Mouse (Mus musculus) embryonic facial prominence, embryonic 12.5 days (tissue): ENCODE measurements at regions not wholly inside any gene's neighbourhood (a gene's known extent, or its start where the extent isn't known, plus 50 kb on each side); places are given as distances from the start of the nearest gene placed in this dataset.

ENCODE experiments used
- ATAC-seq: fragments of 200-750 bp; cut with Nextera tagmentation; 2 replicates; pipeline ENCODE4 v1.8.0; 2017; ENCODE audit not compliant: insufficient number of reproducible peaks, insufficient read depth, low FRiP score, low TSS enrichment
- H3K27ac ChIP-seq: fragments of 300-500 bp; sonication (generic); 2 replicates; pipeline ENCODE4 v1.5.1; 2016; ENCODE audit warnings: mild to moderate bottlenecking
- H3K27me3 ChIP-seq: fragments of 300-500 bp; sonication (generic); 2 replicates; pipeline ENCODE4 v1.6.1; 2016; ENCODE audit warnings: mild to moderate bottlenecking, moderate library complexity
- H3K36me3 ChIP-seq: fragments of 300-500 bp; sonication (generic); 2 replicates; pipeline ENCODE4 v1.6.1; 2016; ENCODE audit warnings: mild to moderate bottlenecking
- H3K4me1 ChIP-seq: fragments of 300-500 bp; sonication (generic); 2 replicates; pipeline ENCODE4 v1.6.1; 2016
- H3K4me2 ChIP-seq: fragments of 300-500 bp; sonication (generic); replicated peaks from 2 replicates; pipeline ENCODE4 v1.6.1; 2016; ENCODE audit warnings: mild to moderate bottlenecking, moderate library complexity
- H3K4me3 ChIP-seq: fragments of 300-500 bp; sonication (generic); 2 replicates; pipeline ENCODE4 v1.5.1; 2016; ENCODE audit warnings: mild to moderate bottlenecking
- H3K9ac ChIP-seq: fragments of 300-500 bp; sonication (generic); 2 replicates; pipeline ENCODE4 v1.6.1; 2016; ENCODE audit warnings: mild to moderate bottlenecking, moderate library complexity
- H3K9me3 ChIP-seq: fragments of 300-500 bp; sonication (generic); 2 replicates; pipeline ENCODE4 v1.6.1; 2016; ENCODE audit warnings: mild to moderate bottlenecking, moderate library complexity
- WGBS: fragments of 180-500 bp; shearing (Covaris S2); methylation state at CpG from one replicate; pipeline ENCODE4 v1.1.7; 2016; 5-methylcytosine and 5-hydroxymethylcytosine counted together

DNA sequence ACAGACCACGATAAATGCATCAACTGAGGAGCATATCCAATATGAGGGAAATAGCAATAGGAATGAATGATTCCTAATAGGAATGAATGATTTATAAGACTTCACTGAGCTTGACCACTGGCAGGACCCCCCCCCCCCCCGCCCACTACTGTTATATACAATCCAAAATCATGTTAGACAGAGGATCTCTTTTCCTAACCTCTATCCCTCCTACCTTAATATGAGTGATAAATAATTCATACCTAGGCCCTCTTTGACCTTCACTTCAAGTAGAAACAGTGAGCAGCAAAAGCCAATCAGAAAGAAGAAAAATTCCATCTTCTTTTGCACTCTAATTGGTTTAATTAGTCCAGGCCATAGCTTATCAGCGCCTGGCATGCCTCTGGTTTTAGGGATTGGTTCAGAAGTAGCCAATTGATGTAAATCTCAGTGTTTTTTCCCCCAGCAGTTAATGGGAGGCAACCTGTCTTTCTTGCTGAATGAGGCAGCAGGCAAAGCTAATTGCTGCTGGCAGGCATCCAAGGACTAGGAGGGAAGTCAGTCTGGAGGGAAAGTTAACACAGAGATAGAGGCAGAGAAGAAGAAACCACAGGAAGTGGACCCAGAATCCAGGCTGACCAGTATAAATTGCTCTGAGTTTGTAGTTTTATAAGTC lies 136.7 kb upstream of the Cxxc4 start:
- 0 out of 2 replicates have a peak, but pooled peaks cover 3% of the 10 kb centered on the region for H3K4me1 ChIP-seq
- no peaks in the 10 kb centered on the region for H3K36me3 ChIP-seq
- 48% methylated on average over 3 of the region's 3 CpGs for WGBS
- no peak overlapping the region for H3K4me3 ChIP-seq
- H3K9me3 ChIP-seq, result no peaks in the 10 kb centered on the region
- H3K4me2 ChIP-seq, result no peak overlapping the region
- H3K27me3 ChIP-seq, result no peaks in the 10 kb centered on the region
- no peak overlapping the region for H3K27ac ChIP-seq
- H3K9ac ChIP-seq, result no peak overlapping the region
- ATAC-seq, result no peak

DNA sequence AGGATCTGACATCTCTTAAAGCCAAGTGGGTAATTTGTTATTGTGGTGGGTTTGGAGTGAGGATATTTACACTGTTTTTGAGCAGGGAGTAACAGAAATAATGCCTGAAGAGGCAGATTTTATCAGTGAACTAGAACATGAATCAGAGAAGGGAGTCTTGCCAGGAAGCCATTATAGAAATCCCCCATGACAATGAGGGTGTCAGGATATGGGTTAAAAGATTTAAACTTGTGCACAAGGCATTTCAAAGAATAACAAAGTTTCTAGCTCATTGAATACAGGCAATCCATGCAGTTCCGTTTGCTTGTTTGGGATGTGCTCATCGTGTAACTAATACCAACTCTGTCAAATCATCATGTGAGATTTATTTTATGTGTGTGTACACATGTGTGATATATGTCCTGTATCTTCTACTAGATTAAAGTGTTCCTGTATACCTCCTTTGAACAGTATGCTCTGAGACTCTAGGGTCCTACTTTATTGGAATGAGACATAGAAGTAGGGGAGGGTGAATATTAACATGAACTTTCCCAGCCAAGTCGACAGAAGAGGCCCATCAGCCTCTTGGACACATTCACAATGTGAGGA lies 134.0 kb upstream of the Cxxc4 start:
- Histone ChIP-seq H3K27me3 (no peaks in the 10 kb centered on the region), H3K4me1 (0 out of 2 replicates have a peak, but pooled peaks cover 3% of the 10 kb centered on the region), H3K9me3 (no peaks in the 10 kb centered on the region), H3K27ac (no peak overlapping the region), H3K9ac (no peak overlapping the region), H3K4me3 (no peak overlapping the region), H3K4me2 (no peak overlapping the region), H3K36me3 (no peaks in the 10 kb centered on the region)
- WGBS, result 61% methylated on average over 3 of the region's 3 CpGs
- ATAC-seq, result no peak

DNA sequence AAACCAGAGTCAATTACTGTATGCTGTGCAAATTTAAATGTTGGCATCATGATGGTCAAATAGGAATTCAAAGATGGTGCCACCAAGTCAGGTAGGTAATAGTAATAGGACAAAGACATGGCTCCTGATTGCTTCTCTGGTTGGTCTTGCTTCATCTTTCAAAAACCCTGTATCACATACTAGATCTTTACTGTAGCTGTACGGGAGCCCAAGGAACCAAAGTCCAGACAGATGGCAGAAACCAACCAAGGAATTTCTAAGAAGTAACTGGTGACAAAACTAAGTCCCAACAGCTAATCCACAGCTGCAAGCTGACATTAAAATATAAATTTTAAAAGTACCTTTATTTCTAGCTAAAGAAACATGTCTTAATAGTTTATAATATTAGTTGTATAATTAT lies 131.7 kb upstream of the Cxxc4 start:
- WGBS, result 80% methylated on average over 1 of the region's 1 CpGs
- no peaks in the 10 kb centered on the region for H3K27me3 ChIP-seq

DNA sequence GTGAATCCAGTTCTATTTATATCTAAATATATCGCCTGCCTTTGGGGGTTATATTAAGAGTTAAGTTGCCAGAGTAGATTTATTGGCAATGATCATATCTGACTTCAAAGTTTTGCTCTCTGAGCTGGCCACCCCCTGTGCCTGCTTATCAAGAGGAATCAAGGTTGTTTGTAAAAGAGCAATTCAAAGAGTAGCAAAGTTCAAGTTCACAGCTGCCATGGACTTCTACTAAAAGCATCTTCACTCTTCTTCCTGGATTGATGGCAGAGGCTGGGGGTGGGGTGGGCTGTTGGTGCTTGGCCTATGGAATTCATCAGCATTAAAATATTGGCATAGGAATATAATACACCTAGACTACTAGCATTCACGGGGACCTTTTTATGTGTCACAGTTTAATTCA lies 131.2 kb upstream of the Cxxc4 start:
- no peak for ATAC-seq
- H3K4me3 ChIP-seq, result no peak overlapping the region
- no peaks in the 10 kb centered on the region for H3K36me3 ChIP-seq
- WGBS, result 90% methylated on average over 2 of the region's 2 CpGs
- no peaks in the 10 kb centered on the region for H3K4me1 ChIP-seq
- H3K27me3 ChIP-seq, result no peaks in the 10 kb centered on the region
- H3K9me3 ChIP-seq, result no peaks in the 10 kb centered on the region
- H3K4me2 ChIP-seq, result no peak overlapping the region
- no peak overlapping the region for H3K27ac ChIP-seq
- H3K9ac ChIP-seq, result no peak overlapping the region

More for the DNA sequence above, 131.7 kb upstream of the Cxxc4 start:
- H3K36me3 ChIP-seq, result no peaks in the 10 kb centered on the region
- H3K9me3 ChIP-seq, result no peaks in the 10 kb centered on the region
- H3K4me3 ChIP-seq, result no peak overlapping the region
- 0 out of 2 replicates have a peak, but pooled peaks cover 2% of the 10 kb centered on the region for H3K4me1 ChIP-seq
- no peak overlapping the region for H3K9ac ChIP-seq
- ATAC-seq, result no peak
- no peak overlapping the region for H3K27ac ChIP-seq
- no peak overlapping the region for H3K4me2 ChIP-seq

DNA sequence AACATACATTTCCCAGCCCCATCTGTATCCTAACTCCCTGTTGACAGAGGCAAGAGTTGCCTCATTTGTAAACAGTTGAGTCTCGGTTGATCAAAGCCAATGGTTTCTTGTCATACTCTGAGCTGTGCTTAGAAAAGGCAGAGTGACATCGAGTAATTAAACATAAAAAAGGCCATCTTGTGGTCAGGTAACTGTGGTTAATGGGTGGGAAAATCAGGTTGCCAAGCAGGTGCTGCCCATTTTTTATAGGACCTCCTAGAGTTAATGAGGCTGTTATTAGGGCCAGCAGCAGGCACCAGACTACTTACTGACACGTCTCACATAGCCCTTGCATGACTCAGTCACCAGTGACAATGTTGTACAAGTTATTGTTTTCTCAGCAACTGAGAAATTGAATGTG lies 130.7 kb upstream of the Cxxc4 start:
- no peak overlapping the region for H3K4me3 ChIP-seq
- no peak for ATAC-seq
- H3K27me3 ChIP-seq, result no peaks in the 10 kb centered on the region
- 78% methylated on average over 3 of the region's 3 CpGs for WGBS
- H3K9me3 ChIP-seq, result no peaks in the 10 kb centered on the region
- H3K4me1 ChIP-seq, result no peaks in the 10 kb centered on the region
- no peak overlapping the region for H3K27ac ChIP-seq
- no peaks in the 10 kb centered on the region for H3K36me3 ChIP-seq
- H3K9ac ChIP-seq, result no peak overlapping the region
- H3K4me2 ChIP-seq, result no peak overlapping the region

DNA sequence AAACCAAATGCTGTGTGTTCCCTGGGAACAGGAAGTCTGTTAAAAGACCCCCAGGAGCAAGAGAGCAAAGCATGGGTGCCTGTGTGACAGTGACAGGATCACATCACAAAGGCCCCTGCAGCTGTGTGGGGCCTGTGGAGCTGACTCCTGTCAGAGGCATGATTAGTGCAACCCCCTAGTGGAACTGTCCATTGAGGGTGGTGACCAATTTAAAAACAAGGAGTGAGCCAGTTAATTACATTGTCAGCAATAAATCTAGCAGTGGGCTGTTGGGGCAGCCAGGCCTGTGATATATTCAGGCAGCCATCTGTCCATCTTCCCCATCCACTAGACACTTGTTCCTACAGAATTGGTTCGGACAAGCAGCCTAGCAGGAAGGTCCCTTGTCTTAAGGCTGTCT lies 121.8 kb upstream of the Cxxc4 start:
- Histone ChIP-seq H3K9me3 (no peaks in the 10 kb centered on the region), H3K4me2 (no peak overlapping the region), H3K27me3 (no peaks in the 10 kb centered on the region), H3K4me3 (no peak overlapping the region), H3K9ac (no peak overlapping the region), H3K36me3 (no peaks in the 10 kb centered on the region), H3K27ac (no peak overlapping the region), H3K4me1 (no peaks in the 10 kb centered on the region)
- ATAC-seq, result no peak
- 74% methylated on average over 1 of the region's 1 CpGs for WGBS

DNA sequence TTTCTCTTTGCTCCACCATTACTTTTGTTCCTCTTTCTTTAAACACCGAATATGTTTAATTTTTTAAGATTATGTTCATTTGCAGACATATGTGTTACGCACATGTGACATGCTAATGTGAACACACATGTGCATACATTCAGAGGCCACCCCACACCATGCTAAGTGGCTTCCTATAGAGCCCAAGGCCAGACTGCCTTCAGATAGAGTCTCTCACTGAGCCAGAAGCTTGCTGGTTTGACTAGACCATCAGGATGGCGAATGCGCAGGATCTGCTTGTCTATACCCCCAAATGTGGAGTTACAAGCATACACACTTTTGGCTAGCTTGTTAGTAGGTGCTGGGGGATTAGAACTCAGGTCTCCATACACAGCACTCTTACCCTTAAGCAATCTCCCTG lies 121.3 kb upstream of the Cxxc4 start:
- no peak for ATAC-seq
- H3K4me1 ChIP-seq, result no peaks in the 10 kb centered on the region
- H3K9ac ChIP-seq, result no peak overlapping the region
- no peak overlapping the region for H3K4me2 ChIP-seq
- no peak overlapping the region for H3K27ac ChIP-seq
- no peaks in the 10 kb centered on the region for H3K9me3 ChIP-seq
- WGBS, result 93% methylated on average over 4 of the region's 4 CpGs
- H3K4me3 ChIP-seq, result no peak overlapping the region
- no peaks in the 10 kb centered on the region for H3K36me3 ChIP-seq
- no peaks in the 10 kb centered on the region for H3K27me3 ChIP-seq

DNA sequence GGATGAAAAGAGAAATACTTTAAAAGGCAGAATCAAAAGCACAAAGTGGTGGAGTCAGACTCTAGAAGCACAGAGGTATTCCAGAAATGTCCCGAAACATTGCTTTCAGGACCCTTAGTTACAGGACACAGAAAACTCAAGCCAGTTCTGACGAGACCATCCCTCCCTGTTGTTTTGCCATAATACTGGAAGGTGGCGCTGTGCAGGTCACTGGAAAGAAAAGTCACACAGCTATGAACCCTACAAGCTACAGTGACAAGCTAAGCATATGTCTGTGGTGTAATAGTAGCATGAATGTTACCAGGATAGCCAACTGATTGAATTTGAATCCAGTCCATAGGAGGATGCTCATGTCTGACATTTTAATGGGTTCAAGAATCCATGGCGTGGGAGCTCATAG lies 117.4 kb upstream of the Cxxc4 start:
- Histone ChIP-seq H3K4me2 (no peak overlapping the region), H3K36me3 (no peaks in the 10 kb centered on the region), H3K4me3 (no peak overlapping the region), H3K27ac (no peak overlapping the region), H3K9me3 (no peaks in the 10 kb centered on the region), H3K9ac (no peak overlapping the region), H3K27me3 (no peaks in the 10 kb centered on the region), H3K4me1 (no peaks in the 10 kb centered on the region)
- no peak for ATAC-seq
- 71% methylated on average over 4 of the region's 4 CpGs for WGBS

DNA sequence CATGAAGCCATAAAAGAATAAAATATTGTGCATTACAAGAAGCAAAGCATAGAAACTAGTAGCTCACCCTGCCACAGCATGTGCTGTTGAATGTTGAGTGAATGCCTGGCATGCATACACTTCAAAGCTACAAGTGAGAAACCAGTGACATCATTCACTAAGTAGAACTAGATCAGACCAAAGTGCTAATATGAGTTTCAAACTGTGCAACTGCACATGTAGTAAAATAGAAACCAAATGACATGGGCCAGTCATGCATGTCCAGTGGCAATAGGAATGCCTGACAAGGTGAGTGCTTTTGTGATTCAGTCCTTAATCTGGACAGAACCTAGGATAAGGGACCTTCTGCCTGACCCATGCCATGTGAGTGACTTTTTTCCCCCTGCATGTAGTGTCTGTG lies 111.3 kb upstream of the Cxxc4 start:
- ATAC-seq, result no peak
- Histone ChIP-seq H3K36me3 (no peaks in the 10 kb centered on the region), H3K4me2 (no peak overlapping the region), H3K9ac (no peak overlapping the region), H3K4me1 (no peaks in the 10 kb centered on the region), H3K27ac (no peak overlapping the region), H3K27me3 (no peaks in the 10 kb centered on the region), H3K9me3 (no peaks in the 10 kb centered on the region), H3K4me3 (no peak overlapping the region)

DNA sequence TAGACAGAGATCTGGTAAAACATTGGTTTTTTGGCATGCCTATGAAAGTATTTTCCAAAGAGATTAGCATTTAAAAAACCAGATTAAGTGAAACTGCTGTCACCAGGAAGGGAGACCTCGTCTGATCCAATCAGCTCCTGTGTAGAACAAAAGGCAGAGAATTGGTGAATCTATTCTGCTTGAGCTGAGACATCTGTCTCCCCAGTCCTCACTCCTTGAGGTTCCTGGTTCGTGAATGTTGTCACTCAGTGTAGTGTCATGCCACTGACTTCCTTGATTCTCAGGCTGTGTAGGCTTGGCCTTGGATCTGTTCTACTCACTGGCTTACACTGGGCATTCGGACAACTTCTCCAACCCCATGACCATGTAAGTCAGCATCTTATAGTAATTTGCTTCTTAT lies 105.9 kb upstream of the Cxxc4 start:
- Histone ChIP-seq H3K9ac (no peak overlapping the region), H3K9me3 (no peaks in the 10 kb centered on the region), H3K4me3 (no peak overlapping the region), H3K4me1 (no peaks in the 10 kb centered on the region), H3K4me2 (no peak overlapping the region), H3K27me3 (no peaks in the 10 kb centered on the region), H3K27ac (no peak overlapping the region), H3K36me3 (no peaks in the 10 kb centered on the region)
- WGBS, result 48% methylated on average over 3 of the region's 3 CpGs
- no peak for ATAC-seq

DNA sequence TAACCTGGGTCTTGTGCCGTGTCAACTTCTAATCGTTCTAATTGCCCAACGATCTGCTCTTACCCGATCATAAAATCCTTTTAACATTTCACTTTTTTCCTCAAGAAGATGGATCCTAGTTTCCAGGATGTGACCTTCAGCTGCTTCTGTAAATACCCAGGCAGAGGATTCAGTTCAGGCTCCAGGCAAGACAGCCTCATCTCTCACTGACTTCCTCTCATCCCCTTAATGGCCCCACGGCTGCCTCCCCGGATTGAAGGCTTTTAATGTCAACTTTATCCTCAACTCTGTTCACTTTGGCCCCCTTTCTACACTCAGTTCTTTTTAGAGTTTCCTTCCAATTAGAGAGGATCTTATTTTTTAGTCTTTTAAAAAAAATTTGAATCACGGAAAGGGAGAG lies 91.0 kb upstream of the Cxxc4 start:
- H3K27me3 ChIP-seq, result no peaks in the 10 kb centered on the region
- H3K4me1 ChIP-seq, result peaks cover 6% of the 10 kb centered on the region; the same call in 1 of the 2 replicates
- no peak overlapping the region for H3K4me2 ChIP-seq
- no peaks in the 10 kb centered on the region for H3K9me3 ChIP-seq
- no peak overlapping the region for H3K9ac ChIP-seq
- H3K4me3 ChIP-seq, result no peak overlapping the region
- no peak for ATAC-seq
- no peaks in the 10 kb centered on the region for H3K36me3 ChIP-seq
- WGBS, result 30% methylated on average over 7 of the region's 7 CpGs
- H3K27ac ChIP-seq, result no peak overlapping the region

DNA sequence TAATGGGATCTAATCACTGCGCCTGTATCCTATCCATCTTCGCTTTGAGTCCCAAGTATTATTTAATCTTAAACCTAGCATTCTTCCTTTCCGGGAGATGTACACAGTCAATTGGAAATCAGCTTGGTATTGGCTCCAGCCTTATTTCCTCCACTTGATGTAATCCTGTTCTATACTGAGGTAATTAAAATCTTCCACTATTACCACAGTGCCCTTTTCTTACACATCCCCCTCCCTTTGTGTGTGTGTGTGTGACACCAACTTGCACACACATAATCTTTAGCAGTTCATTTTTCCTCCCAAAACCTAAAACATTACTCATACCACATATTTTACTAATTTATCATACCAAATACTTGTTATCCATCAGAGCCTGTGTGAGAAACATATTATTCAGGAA lies 90.3 kb upstream of the Cxxc4 start:
- 82% methylated on average over 3 of the region's 3 CpGs for WGBS
- no peak overlapping the region for H3K27ac ChIP-seq
- H3K36me3 ChIP-seq, result no peaks in the 10 kb centered on the region
- no peak overlapping the region for H3K4me3 ChIP-seq
- peaks cover 6% of the 10 kb centered on the region; the same call in 1 of the 2 replicates for H3K4me1 ChIP-seq
- H3K9me3 ChIP-seq, result no peaks in the 10 kb centered on the region
- no peak overlapping the region for H3K9ac ChIP-seq
- no peak for ATAC-seq
- H3K4me2 ChIP-seq, result no peak overlapping the region
- no peaks in the 10 kb centered on the region for H3K27me3 ChIP-seq
